Mouse (Mus musculus): ENCODE measurements at regions not wholly inside any gene's neighbourhood (a gene's known extent, or its start where the extent isn't known, plus 50 kb on each side); places are given as distances from the start of the nearest gene placed in this dataset.

DNA sequence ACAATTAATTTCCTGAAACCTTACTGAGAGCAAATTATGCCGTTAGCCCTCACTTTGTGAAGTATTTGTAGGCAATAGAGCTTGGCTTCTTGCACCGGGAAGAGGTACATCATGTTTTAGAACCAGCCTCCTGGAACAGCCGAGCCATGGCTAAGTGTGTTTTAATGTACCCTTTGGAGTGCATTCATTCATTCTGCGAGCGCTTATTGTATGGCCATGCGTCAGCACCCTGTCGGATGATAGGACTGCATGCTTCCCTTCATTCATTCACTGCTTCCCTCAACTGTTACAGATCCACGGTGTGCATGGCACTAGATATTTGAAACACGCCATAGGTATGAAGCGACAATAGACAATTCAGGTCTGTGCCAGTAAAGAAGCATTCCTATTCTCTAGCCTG, 409.4 kb upstream of the Ercc4 start:
- TF ChIP-seq CTCF (IDR thresholded peaks at IDR 0.05; ENCODE audit: low read depth, low read length): no peak
- no peak for TF ChIP-seq GATA2 (IDR thresholded peaks at IDR 0.05; ENCODE audit: borderline replicate concordance, low read depth, low read length)
